Comparison of ENCODE assay signal across 8 mouse cellular contexts in the genomic region with DNA sequence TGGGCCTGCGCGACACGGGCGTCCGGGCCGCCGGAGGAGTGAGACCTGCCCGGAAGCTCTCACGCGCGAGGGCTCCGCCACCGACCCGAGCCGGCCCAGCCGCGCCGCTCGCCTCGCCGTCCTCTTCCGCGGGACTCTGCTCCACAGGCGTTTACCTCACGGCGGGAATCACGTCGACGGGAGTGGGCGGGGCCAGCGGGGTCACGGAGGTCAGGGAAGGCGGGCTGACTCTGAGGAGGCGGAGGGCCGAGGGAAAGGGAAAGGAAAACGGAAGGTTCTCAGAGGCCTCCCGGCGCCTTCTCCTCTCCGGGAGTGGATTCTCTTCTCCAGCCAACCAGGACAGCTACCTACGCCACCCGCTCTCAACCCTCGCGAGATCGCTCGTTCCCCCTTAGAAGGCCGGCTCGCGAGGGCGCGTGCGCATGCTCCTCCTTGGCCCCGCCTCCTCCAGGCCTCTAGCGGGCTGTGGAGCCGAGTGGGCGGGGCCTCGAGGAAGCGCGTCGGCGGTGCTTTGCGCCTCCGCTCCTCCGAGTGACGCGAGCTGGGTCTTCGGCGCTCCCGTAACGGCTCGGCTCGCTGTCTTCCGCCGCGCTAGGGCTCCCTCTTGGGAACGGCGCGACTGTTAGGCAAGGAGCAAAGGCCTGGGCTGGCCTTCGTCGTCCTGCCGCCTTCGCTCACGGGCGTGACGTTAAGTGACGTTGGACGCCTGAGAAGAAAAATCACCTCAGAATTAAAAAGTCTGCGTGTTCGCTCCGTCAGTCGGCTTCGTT. TPM values are rescaled to one million over a fixed set of nuclear protein-coding genes. Genes with fewer than 3 reads are reported as not detected.
DNase-seq lines count a peak whose midpoint lies in the region; ATAC-seq lines count a peak whose summit lies in the region.
"Not testable (repeated sequence)": the region's sequence is repeated elsewhere in the genome, so short reads cannot be mapped to it uniquely, and the experiment has no call there.

Smarca5 (minus strand) TSS at position 343 of the 770 bp plus-strand sequence.

- DNase-seq in ZHBTc4 (ENCODE audit: low read depth, low spot score): peak; percentile 97
- peak; percentile 88 to 95 for DNase-seq in cerebellum, postnatal 4 days (ENCODE audit: low spot score in 2 of 2)
- peak; percentile 95 for DNase-seq in gastrocnemius, adult 18-20 months (ENCODE audit: low spot score)
- peak; percentile 91 to 93 for DNase-seq in left cerebral cortex, adult 18-20 months (ENCODE audit: low spot score in 2 of 2)
- peak; percentile 97 for DNase-seq in lung, postnatal 4 days
- peak; percentile 96 for DNase-seq in retina, postnatal 1 day
- DNase-seq in thymus, postnatal 4 days: peak; percentile 96

- not testable (repeated sequence) for H3K4me1 ChIP-seq in hindbrain, embryonic 16.5 days (ENCODE audit: control insufficient read depth, insufficient read depth, low read depth, low read length)

- 2% methylated on average over 58 of the region's 91 CpGs for WGBS in hindbrain, embryonic 16.5 days

- H3K27me3 ChIP-seq in hindbrain, embryonic 16.5 days (replicated peaks; ENCODE audit: control insufficient read depth, insufficient read depth, low read length): not testable (repeated sequence)

- H3K4me2 ChIP-seq in hindbrain, embryonic 16.5 days (ENCODE audit: low read length): peak within 1 kb of the TSS; percentile 92

- not testable (repeated sequence) for H3K36me3 ChIP-seq in hindbrain, embryonic 16.5 days (ENCODE audit: control insufficient read depth, insufficient read depth, low read length)

- peak within 1 kb of the TSS; percentile 91 for H3K9ac ChIP-seq in hindbrain, embryonic 16.5 days (ENCODE audit: low read depth, low read length)

- ATAC-seq in hindbrain, embryonic 16.5 days: peak; percentile 96

- H3K9me3 ChIP-seq in hindbrain, embryonic 16.5 days (ENCODE audit: control insufficient read depth, low read length): not testable (repeated sequence)

- peak within 1 kb of the TSS; percentile 88 for H3K4me3 ChIP-seq in hindbrain, embryonic 16.5 days (ENCODE audit: low read length)

- H3K27ac ChIP-seq in hindbrain, embryonic 16.5 days (ENCODE audit: low read depth, low read length): peak within 1 kb of the TSS; percentile 96

RNA-seq across cellular contexts. Expression of gene Smarca5, which starts in this region (rescaled TPM):
- total RNA-seq in gastrocnemius, adult 18-20 months (2021): 10 to 100 TPM; 28.2 to 32.6 TPM
- polyA plus RNA-seq in hindbrain, embryonic 16.5 days (2015; fragmentation: Nextera tagmentation; extraction: Ambion mirVana): 34.3 and 37.5 TPM in 2 replicates
- 10 to 100 TPM; 54.0 to 63.8 TPM for total RNA-seq in left cerebral cortex, adult 18-20 months (2021)

Comparison
In these comparisons a context has a peak if more than half of its experiments do, and no peak if none do; other contexts are left out.
1. Peak in every context shown above with its lines: DNase-seq, ATAC-seq, H3K4me3 ChIP-seq and H3K27ac ChIP-seq.